Mouse (Mus musculus): ENCODE measurements around the gene Hace1. TPM values are rescaled to one million over a fixed set of nuclear protein-coding genes. Genes with fewer than 3 reads are reported as not detected.
"Not testable (repeated sequence)": the region's sequence is repeated elsewhere in the genome, so short reads cannot be mapped to it uniquely, and the experiment has no call there.

Hace1 gene
- total RNA-seq (2014; rRNA removed; ENCODE audit: low replicate concordance): 8.5 and 22.6 TPM in 2 replicates
- polyA plus RNA-seq (2015; fragmentation: Nextera tagmentation; extraction: Ambion mirVana): 5.7 and 6.8 TPM in 2 replicates

DNA sequence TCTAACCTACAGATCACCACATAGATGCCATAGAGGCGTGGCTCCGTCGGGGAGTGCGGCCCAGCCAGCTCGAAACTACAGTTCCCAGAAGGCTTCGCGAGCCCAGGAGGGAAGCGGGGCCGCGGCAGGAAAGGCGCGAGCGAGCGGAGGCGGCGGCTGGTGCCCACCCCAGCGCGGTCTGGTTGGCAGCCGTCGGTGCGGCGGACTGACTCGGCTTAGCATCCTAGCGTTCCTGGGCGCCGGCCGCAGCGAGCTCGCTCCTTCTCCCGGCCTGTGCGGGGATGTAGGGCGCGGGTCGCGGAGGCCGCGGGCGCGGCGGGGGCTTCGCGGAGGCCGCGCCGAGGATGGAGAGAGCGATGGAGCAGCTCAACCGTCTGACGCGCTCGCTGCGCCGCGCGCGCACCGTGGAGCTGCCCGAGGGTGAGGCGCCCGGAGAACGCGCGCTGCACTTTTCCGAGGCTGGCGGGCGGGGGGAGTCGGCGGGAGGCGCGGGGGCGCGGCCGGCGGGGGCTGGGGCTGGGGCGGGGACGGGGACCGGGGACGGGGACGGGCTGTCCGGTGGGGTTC lies at the start of gene Hace1:
TSS of gene Hace1 (plus strand) at position 99 of the 567 bp plus-strand sequence.
- H3K27ac ChIP-seq (ENCODE audit: low read depth): peak within 1 kb of the TSS; percentile 83
- H3K9ac ChIP-seq (replicated peaks; ENCODE audit: low read depth, low read length): peak within 1 kb of the TSS; percentile 66
- peak; percentile 83 for DNase-seq (ENCODE audit: low spot score)
- under 1% methylated on average over 42 of the region's 79 CpGs for WGBS
- TF ChIP-seq CTCF (IDR thresholded peaks at IDR 0.05; ENCODE audit: low read depth) (no peak), EP300 (IDR thresholded peaks at IDR 0.05; ENCODE audit: low read depth) (no peak)
- H3K4me2 ChIP-seq (ENCODE audit: low read depth, low read length): peak within 1 kb of the TSS; percentile 84
- peak within 1 kb of the TSS; percentile 89 for H3K4me3 ChIP-seq (ENCODE audit: low read depth, low read length)
- no peaks in the 10 kb centered on the region for H3K4me1 ChIP-seq (ENCODE audit: control insufficient read depth, insufficient read depth)
- no peaks in the 10 kb centered on the region for H3K36me3 ChIP-seq (replicated peaks; ENCODE audit: control insufficient read depth, insufficient read depth, low read length)
- peak; percentile 94 for ATAC-seq (ENCODE audit: insufficient read depth, low read depth)
- no peaks in the 10 kb centered on the region for H3K9me3 ChIP-seq (replicated peaks; ENCODE audit: control insufficient read depth, low read length)
- H3K27me3 ChIP-seq (ENCODE audit: control insufficient read depth, insufficient read depth, low read length): no peaks in the 10 kb centered on the region

DNA sequence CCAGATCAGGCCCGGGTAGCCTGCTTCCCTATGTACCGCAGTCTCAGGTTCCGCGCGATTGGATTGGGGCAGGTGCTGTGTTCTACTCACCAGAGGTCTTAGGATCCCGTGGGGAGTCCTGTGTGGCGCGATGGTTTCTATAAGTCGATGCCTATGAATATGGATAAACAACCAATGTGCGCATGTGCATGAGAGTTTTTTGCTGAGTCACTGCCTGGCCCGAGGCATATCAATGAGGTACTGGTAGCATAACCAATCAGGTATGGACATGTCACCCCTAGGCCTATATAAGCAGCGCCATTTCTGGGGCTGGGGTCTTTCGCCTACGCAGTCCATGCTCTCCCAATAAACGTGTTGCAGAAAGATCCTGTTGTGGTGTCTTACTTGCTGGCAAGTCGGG lies 40.3 kb upstream of the Hace1 start:
- DNase-seq (ENCODE audit: low spot score); ATAC-seq (ENCODE audit: insufficient read depth, low read depth): not testable (repeated sequence)
- WGBS: 93% methylated on average over 16 of the region's 16 CpGs

DNA sequence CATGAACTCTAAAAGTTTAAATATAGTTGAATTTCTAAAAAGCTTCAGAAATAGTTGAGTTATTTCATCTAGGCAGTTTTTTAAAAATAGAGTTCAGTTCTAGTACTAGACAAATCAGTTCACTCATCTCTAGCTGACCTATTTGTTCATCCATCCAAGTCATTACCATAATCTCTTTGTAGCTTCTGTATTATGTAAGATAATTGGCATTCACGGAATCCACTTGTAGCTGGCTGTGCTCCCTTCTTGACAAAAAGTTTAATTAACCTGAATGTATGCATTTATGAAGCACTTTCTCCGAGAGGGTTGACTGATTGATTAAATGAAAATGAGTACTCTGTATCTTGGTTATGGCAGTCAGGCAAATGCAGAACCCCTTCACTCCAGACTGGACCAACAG lies 34.9 kb upstream of the Hace1 start:
- 56% methylated on average over 2 of the region's 2 CpGs for WGBS
- TF ChIP-seq EP300 (IDR thresholded peaks at IDR 0.05; ENCODE audit: low read depth): no peak
- TF ChIP-seq CTCF (IDR thresholded peaks at IDR 0.05; ENCODE audit: low read depth): no peak

More for the DNA sequence above, 40.3 kb upstream of the Hace1 start:
- not testable (repeated sequence) for H3K4me2 ChIP-seq (ENCODE audit: low read depth, low read length); H3K4me3 ChIP-seq (ENCODE audit: low read depth, low read length); H3K36me3 ChIP-seq (replicated peaks; ENCODE audit: control insufficient read depth, insufficient read depth, low read length); H3K27me3 ChIP-seq (ENCODE audit: control insufficient read depth, insufficient read depth, low read length); H3K27ac ChIP-seq (ENCODE audit: low read depth); H3K9ac ChIP-seq (replicated peaks; ENCODE audit: low read depth, low read length); H3K9me3 ChIP-seq (replicated peaks; ENCODE audit: control insufficient read depth, low read length); H3K4me1 ChIP-seq (ENCODE audit: control insufficient read depth, insufficient read depth)

DNA sequence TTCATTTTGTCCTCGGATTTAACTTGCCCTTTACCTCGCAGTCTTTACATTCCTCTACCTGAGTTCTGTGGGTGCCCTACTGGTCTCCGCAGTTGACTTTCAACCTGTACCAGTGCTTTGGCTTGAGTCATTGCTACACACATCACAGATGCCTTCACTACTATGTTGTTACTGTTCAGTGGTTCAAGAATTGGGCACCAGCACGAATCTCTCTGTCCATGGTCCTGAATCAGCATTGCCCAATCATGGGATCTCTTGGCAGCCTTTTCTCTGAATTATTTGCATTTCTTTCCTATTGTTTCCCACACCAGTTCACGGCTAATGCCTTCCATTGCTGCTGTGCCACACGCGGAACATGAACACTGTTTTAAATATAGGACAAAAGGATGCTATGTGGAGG lies 30.8 kb upstream of the Hace1 start:
- Histone ChIP-seq H3K9me3 (replicated peaks; ENCODE audit: control insufficient read depth, low read length) (0 out of 2 replicates have a peak, but pooled peaks cover 16% of the 10 kb centered on the region), H3K9ac (replicated peaks; ENCODE audit: low read depth, low read length) (no peak overlapping the region), H3K36me3 (replicated peaks; ENCODE audit: control insufficient read depth, insufficient read depth, low read length) (no peaks in the 10 kb centered on the region), H3K27me3 (ENCODE audit: control insufficient read depth, insufficient read depth, low read length) (no peaks in the 10 kb centered on the region), H3K4me3 (ENCODE audit: low read depth, low read length) (no peak overlapping the region), H3K4me1 (ENCODE audit: control insufficient read depth, insufficient read depth) (no peaks in the 10 kb centered on the region), H3K27ac (ENCODE audit: low read depth) (no peak overlapping the region), H3K4me2 (ENCODE audit: low read depth, low read length) (no peak overlapping the region)
- DNase-seq (ENCODE audit: low spot score) (peak; percentile 46), ATAC-seq (ENCODE audit: insufficient read depth, low read depth) (no peak)
- WGBS: 31% methylated on average over 7 of the region's 7 CpGs
- TF ChIP-seq CTCF (IDR thresholded peaks at IDR 0.05; ENCODE audit: low read depth) (no peak), EP300 (IDR thresholded peaks at IDR 0.05; ENCODE audit: low read depth) (no peak)

More for the DNA sequence above, 34.9 kb upstream of the Hace1 start:
- Histone ChIP-seq H3K4me2 (ENCODE audit: low read depth, low read length) (no peak overlapping the region), H3K27ac (ENCODE audit: low read depth) (no peak overlapping the region), H3K4me3 (ENCODE audit: low read depth, low read length) (no peak overlapping the region), H3K4me1 (ENCODE audit: control insufficient read depth, insufficient read depth) (no peaks in the 10 kb centered on the region), H3K27me3 (ENCODE audit: control insufficient read depth, insufficient read depth, low read length) (no peaks in the 10 kb centered on the region), H3K9me3 (replicated peaks; ENCODE audit: control insufficient read depth, low read length) (no peaks in the 10 kb centered on the region), H3K9ac (replicated peaks; ENCODE audit: low read depth, low read length) (no peak overlapping the region), H3K36me3 (replicated peaks; ENCODE audit: control insufficient read depth, insufficient read depth, low read length) (no peaks in the 10 kb centered on the region)
- DNase-seq (ENCODE audit: low spot score) (no peak), ATAC-seq (ENCODE audit: insufficient read depth, low read depth) (no peak)

DNA sequence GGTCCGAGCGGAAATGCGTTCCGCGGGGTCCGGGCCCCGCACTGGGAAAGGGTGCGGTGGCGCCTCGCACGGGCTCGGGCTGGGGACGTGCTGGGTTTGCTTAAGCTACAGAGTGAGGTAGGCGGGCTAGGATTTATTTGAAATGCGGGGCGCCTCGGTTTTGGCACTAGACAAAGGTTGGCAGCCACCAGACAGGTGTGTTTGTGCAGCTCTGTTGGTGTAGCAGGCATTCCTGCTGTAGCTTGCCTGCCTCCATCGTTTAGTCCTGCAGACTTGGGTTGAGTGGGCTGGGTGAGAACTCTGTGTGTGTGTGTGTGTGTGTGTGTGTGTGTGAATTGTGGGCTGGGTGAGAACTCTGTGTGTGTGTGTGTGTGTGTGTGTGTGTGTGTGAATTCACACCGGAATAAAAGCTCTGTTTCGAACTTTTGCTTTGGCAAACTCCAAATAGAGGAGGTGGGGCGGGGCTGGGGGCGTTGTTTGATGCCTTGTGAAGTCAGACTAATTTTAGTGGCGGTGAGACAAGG lies 731 bp downstream of the Hace1 start:
- no peaks in the 10 kb centered on the region for H3K27me3 ChIP-seq (ENCODE audit: control insufficient read depth, insufficient read depth, low read length)
- no peaks in the 10 kb centered on the region for H3K36me3 ChIP-seq (replicated peaks; ENCODE audit: control insufficient read depth, insufficient read depth, low read length)
- ATAC-seq (ENCODE audit: insufficient read depth, low read depth): peak; percentile 65
- H3K4me3 ChIP-seq (ENCODE audit: low read depth, low read length): peak overlapping the region; percentile 89
- under 1% methylated on average over 23 of the region's 23 CpGs for WGBS
- H3K9ac ChIP-seq (replicated peaks; ENCODE audit: low read depth, low read length): peak overlapping the region; percentile 66
- H3K4me1 ChIP-seq (ENCODE audit: control insufficient read depth, insufficient read depth): no peaks in the 10 kb centered on the region
- H3K27ac ChIP-seq (ENCODE audit: low read depth): peak overlapping the region; percentile 83
- no peak for TF ChIP-seq CTCF (IDR thresholded peaks at IDR 0.05; ENCODE audit: low read depth)
- no peak for TF ChIP-seq EP300 (IDR thresholded peaks at IDR 0.05; ENCODE audit: low read depth)
- H3K9me3 ChIP-seq (replicated peaks; ENCODE audit: control insufficient read depth, low read length): no peaks in the 10 kb centered on the region
- DNase-seq (ENCODE audit: low spot score): no peak
- H3K4me2 ChIP-seq (ENCODE audit: low read depth, low read length): peak overlapping the region; percentile 84

DNA sequence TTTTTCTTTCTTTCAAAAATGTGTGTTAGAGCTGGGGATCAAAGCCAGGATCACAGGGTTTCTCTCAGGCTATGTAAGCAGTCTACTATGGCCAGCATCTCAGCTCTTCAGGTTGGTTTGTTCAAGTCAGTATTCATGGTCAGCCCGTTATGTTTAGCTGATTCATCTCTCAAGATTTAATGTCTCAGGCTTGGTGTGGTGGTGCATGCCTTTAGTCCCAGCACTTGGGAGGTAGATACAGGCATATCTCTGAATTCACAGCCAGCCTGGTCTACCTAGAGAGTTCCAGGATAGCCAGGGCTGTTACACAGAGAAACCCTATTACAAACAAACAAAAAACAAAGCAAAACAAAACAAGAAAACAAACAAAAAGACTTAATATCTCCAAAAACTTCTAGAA lies 5.7 kb downstream of the Hace1 start:
- Histone ChIP-seq H3K9ac (replicated peaks; ENCODE audit: low read depth, low read length) (no peak overlapping the region), H3K27me3 (ENCODE audit: control insufficient read depth, insufficient read depth, low read length) (no peaks in the 10 kb centered on the region), H3K4me2 (ENCODE audit: low read depth, low read length) (no peak overlapping the region), H3K9me3 (replicated peaks; ENCODE audit: control insufficient read depth, low read length) (no peaks in the 10 kb centered on the region), H3K36me3 (replicated peaks; ENCODE audit: control insufficient read depth, insufficient read depth, low read length) (no peaks in the 10 kb centered on the region), H3K27ac (ENCODE audit: low read depth) (no peak overlapping the region), H3K4me1 (ENCODE audit: control insufficient read depth, insufficient read depth) (no peaks in the 10 kb centered on the region), H3K4me3 (ENCODE audit: low read depth, low read length) (no peak overlapping the region)
- ATAC-seq (ENCODE audit: insufficient read depth, low read depth): no peak
- TF ChIP-seq EP300 (IDR thresholded peaks at IDR 0.05; ENCODE audit: low read depth) (no peak), CTCF (IDR thresholded peaks at IDR 0.05; ENCODE audit: low read depth) (no peak)
- no peak for DNase-seq (ENCODE audit: low spot score)
- 51% methylated on average over 1 of the region's 1 CpGs for WGBS
